Mouse (Mus musculus): Measurements from ENCODE around the gene Nid2.

The Nid2 gene

DNA sequence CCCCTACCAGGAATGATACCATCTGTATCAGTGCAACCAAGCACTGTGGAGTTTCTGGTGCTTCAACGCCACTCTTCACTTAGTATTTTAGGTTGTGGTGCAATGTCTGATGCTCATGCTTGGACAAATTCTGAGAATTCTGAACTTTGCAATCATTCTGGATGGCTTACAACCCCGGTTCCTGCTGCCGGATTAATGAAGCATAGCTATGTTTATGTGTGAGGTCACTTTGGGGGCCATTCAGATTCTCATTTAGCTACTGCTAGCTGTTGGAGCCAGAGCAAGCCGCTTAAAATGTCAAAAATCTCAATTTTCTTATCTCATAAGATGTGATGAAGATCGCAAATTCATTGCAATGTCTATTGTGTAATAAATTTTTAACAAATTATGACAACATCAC, 6.2 kb upstream of the Nid2 start:
- DNase-seq (ENCODE audit: low spot score in 2 of 2): no peak

DNA sequence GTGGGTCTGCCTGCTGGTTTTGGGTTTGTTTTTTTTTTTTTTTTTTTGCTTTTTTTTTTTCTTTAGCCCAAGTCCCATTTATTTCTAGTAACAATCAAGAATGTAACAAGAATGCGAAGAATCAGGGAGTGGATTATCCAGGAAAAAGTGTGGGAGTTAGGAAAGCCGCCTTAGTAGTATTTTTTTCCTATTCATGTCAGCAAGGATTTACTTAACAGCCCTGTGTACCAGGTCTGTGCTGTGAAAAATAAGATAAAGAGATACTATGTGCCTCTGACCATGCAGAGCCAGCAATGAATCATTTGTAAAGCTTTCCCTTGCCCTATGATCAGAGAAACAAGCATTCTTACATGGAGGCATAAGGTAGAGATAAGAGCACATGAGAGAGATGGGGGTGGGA, 4.8 kb upstream of the Nid2 start:
- DNase-seq (ENCODE audit: low spot score in 2 of 2): no peak

DNA sequence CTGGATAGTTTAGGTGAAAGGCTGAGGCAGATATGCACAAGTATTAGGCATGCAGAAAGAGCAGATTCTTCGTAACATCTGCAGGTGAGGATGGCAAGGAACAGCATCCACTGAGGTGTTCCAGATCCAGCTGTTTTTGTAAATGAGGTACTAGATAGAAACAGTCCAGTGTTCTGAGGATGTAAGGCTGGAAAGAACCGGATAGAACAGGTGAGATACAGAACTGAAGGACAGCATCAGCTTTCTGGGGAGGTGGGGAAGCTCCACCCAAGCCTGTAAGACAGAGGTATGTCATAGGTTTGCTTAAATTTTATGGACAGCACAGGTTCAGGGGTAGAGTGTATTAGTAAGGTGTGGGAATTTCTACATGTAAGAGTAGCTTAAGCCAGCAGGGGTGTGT, 4.3 kb upstream of the Nid2 start:
- DNase-seq (ENCODE audit: low spot score in 2 of 2): no peak

DNA sequence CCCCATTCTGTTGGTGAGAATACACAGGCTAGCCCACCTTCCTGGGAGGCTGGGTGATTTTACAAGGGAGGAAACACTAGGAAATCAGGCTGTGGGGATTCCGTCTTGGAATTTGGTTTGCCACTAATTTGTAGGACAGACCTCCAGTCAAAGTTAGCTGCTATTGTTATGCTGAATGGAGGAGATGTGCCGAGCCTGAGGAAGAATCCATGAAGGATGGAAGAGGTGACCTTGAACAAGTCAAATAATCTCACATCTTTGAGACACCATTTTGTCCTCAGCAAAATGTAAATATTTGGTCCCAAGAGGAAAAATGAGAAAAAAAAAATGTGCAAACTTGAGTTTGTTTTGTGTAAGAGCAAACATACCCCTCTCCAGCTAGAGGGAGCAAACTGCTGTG, 1.3 kb upstream of the Nid2 start:
- DNase-seq (ENCODE audit: low spot score in 2 of 2): no peak

DNA sequence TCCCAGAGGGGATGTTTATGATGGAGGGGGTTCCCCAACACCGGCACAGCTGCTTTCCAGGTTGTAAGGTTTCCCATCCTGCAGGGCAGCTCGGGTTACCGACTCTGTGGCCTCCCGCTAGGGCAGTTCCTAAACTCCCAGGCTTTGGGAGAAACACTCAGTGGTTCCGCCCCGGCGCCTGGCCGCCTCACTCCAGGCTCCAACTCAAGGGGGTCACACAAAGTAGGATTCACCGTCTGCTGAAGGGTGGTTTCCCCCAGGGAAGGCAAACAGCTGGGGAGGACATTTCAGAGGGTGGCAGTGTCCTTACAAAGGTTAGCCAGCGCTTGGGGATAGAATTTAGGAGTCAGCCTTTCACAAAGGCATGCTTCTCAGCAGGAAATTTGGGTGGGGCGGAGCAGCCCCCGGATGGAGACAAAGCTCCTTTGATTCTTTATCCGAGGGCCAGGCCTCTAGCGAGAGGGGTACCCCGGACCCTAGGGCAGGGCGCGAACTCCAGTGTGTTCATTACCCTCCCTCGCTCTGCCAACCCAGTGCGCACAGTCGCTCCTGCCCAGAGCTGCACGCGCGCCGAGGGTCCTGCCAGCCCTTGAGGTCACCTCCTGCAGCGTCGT, 547 bp upstream of the Nid2 start:
- DNase-seq (ENCODE audit: low spot score in 2 of 2): no peak

DNA sequence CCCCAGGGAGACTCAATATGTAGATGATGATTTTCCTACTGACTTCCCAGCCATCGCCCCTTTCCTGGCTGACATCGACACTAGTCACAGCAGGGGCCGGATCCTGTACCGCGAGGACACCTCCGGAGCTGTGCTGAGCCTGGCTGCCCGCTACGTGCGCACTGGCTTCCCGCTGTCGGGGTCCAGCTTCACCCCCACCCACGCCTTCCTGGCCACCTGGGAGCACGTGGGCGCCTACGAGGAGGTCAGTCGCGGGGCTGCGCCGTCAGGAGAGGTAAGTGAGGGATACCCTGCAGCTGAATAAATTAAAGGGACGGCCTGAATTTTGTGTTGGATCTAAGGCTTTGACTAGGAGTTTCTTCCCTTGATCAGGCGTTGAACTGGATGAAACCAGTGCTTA, 1.2 kb downstream of the Nid2 start:
- DNase-seq (ENCODE audit: low spot score in 2 of 2): no peak

DNA sequence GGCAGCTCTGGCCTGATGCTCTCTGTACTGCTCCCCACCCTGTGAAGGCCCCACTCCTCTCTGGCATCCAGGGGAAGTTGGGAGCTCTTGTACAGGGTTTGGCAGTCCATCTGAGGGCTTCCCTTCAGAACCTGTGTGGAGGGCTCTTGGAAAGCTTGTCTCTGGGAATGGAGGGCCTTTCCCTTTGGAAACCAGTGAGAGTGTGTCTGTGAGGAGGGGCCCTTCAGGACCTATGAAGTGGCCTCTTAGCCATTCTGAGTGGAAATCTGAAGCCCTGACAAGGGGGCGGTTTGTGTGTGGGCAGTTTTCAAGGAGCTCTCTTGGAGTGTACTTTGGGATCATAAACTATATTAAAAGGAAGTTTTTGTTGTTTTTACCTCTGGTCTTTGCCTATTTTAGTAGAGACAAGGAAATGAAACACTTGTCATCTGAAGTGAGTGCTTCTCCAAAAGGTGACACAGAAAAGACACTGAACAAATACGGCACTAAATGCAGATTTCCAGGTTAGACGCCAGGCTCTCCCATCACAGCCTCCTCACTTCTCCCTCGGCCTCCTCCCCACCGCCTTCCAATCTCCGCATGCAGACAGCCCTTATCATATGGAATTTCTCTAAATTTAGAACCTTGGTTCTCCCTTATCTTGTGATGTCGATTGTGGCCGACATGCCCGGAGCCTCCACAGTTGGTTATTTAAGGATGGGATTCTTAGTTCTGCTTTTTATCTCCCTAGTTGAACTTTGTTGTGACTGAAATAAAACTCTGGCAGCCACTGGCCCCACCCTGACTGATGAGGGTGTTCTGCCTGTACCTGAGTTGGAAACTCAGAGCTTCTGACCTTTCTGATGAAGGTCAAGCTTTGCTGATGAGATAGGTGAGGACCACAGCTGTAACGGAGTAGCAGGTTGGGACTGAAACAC, 8.5 kb downstream of the Nid2 start:
- DNase-seq (ENCODE audit: low spot score in 2 of 2): no peak

DNA sequence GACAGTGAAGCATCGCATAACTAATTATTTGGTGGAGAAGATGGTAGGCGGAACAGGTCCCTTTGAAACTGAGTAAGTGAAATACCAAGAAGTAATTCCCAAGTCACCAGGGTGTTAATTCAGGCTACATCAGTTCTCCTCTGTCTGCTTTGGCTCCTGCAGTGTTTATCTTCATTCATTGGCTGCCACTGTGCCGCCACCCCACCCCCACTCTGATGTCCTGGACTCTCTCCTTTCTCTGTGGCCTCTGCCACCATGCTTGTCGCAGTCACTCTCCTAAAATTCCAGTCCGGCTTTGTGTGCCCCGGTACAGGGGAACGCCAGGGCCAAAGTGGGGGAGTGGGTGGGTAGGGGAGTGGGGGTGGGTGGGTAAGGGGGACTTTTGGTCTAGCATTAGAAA, 9.7 kb downstream of the Nid2 start:
- DNase-seq (ENCODE audit: low spot score in 2 of 2): no peak

DNA sequence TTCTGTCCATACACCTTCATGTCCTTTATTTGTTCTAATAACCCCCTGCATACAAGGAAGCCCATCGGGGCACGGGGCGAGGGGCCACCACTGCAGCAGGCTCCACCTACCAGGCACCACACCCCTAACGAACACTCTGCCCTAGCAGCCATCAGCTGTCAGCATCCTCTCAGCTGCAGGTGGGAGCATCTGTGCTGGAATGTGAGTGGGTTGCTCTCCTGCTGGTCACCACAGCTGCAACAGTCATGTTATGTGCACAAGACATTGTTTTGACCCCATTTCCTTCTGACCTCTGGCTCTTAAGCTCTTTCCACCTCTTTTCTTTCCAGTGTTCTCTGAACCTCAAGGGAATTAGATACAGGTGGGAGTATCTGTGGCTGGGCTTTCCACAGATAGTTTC, 10.9 kb downstream of the Nid2 start:
- DNase-seq (ENCODE audit: low spot score in 2 of 2): no peak

DNA sequence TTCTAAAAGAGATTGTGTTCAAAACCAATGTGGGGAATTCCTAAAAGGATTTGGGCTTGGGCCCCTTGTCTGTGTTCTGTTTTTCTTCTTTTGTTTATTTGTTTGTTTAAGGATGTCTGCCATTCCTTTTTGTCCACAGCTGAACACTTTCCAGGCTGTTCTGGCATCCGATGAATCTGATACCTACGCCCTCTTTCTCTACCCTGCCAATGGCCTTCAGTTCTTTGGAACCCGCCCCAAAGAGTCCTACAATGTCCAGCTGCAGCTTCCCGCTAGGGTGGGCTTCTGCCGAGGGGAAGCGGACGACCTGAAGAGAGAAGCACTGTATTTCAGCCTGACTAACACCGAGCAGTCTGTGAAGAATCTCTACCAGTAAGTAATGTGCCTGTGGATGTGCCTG, 12.5 kb downstream of the Nid2 start:
- DNase-seq (ENCODE audit: low spot score in 2 of 2): no peak

DNA sequence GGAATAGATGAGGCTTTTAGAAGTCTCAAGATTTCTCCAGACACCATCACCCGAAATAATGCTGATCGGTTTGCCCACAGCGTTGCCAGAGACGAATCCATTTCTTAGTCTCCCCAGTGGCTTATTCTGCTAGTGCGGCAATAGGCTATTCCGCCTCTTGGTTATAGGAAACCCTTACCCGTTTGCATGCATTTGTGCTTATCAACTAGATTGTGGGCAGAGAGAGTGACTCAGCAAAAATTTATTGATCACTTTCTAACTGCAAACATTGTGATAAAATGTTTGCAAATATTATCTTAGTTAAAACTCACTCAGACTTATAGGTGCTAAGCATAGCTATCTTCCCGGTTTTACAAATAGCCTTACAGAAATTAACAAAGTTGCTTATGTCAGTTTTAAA, 13.3 kb downstream of the Nid2 start:
- DNase-seq (ENCODE audit: low spot score in 2 of 2): no peak

DNA sequence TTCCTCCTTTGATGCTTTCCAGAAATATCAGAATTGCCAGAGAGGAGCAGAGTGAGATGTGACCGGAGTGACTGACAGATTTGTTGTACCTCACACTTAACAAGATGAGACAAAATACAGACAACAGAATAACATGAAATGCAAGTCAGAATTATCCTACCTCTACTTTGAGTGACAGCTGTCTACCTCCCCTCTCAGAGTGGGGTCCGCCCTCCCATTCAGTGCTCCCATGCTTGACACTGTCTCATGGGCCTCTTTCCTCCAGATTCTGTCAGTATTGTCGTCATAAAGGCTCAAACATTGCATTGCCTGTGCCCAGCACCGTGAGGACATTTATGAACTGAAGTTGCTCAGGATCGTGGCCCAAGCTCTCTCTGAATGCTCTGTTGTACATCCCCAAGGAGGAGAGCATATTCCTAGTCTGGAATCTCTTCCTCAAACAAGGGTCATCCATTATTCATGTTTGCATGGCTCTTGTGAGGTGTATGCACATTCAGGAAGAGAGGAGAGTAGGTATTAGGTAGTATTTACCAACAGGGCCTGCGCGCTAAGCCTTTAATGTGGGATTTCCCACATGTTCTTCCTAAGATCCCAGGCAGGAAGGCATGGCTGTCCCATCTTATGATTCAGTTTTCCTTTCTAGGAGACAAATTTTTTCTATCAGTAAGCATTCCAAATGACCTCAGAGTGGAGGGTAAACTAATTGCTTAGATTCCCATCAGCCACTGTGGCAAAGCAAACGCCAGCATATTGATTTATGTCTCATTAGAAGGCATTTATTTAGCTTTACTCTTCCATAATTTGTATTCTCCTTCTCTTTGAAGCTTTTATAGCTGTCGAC, 14.7 kb downstream of the Nid2 start:
- no peak for DNase-seq (ENCODE audit: low spot score in 2 of 2)

DNA sequence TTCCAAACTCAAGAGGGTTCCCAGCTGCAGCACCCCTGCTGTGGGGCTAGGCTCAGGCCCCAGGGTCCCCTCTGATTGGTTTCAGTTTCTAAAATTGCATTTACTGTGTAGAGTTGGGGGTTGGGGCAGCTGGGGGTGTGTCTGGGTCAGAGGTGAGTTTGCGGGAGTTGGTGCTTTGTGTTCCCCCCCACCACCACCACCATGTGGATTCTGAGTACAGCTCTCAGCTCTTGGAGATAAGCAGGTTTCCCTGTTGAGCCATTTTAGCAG, 15.2 kb downstream of the Nid2 start:
- DNase-seq (ENCODE audit: low spot score in 2 of 2): no peak

DNA sequence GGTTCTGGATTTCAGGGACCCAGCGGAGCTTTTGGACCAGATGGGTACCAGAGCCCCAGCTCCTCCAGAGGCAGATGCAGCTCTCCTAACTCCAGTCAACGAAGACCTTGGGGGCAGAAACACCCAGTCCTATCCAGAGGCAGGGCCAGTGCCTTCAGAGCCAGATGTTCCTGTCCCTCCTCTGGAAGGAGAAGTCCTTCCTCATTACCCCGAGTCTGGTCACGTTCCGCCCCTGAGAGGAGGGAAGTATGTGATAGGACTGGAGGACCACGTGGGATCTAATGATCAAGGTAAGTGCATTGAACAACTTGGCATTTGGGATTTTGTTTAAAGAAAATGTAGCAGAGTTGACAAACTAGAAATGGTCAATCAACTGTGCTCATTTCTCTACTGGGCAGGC, 17.6 kb downstream of the Nid2 start:
- no peak for DNase-seq (ENCODE audit: low spot score in 2 of 2)

DNA sequence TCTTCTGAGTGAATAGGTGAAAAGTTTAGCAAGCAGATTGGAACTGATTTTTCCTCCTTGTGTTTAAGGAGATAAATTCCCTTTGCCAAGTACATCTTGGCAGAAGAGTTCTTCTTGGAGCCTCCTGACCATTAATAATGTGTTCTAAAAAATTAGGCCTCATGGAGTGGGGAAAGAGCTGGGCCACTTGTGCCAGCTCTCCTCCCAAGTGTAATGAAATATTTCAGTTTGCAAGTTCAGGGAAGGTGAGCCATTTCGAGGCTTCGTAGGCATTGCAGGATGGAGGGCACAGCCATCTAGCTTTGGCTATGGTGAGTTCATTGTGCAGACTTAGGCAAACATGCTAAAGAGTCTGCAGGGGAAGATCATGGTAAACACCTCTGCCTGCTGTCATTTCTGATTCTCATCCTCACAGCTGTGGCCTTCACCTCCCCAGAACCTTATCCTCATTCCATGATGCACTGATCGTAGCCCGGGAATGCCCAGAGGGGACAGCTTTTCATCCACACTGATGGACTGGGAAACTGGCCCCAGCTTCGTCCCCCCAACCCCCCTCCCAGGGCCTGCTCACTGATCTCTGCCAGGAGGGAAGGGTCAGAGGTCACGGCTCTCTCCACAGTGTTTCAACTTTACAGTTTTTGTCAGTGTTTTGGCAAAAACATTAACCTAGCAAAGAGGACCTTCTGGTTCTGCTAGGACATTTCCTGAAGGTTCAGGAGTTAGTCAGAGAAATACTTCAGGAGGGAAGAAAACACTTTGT, 18.6 kb downstream of the Nid2 start:
- DNase-seq (ENCODE audit: low spot score in 2 of 2): no peak

DNA sequence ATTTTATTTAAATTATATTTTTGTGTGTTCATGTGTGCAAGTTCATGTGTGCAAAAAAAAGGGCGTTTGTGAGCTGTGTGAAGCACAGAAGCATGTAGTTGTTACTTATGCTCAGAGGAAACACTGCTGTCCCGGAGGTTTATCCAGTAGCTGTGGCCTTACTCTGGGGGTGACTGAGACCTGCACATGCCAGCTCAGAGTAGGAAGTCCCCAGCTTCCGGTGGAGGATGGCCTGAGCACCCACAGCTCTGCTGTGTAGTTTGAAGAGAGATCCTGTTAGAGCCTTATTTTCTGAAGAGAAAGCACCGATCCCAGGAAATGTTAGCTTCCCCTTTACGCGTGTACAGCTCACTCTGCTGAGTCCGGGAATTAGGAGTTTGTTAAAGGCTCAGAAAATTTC, 20.1 kb downstream of the Nid2 start:
- no peak for DNase-seq (ENCODE audit: low spot score in 2 of 2)

DNA sequence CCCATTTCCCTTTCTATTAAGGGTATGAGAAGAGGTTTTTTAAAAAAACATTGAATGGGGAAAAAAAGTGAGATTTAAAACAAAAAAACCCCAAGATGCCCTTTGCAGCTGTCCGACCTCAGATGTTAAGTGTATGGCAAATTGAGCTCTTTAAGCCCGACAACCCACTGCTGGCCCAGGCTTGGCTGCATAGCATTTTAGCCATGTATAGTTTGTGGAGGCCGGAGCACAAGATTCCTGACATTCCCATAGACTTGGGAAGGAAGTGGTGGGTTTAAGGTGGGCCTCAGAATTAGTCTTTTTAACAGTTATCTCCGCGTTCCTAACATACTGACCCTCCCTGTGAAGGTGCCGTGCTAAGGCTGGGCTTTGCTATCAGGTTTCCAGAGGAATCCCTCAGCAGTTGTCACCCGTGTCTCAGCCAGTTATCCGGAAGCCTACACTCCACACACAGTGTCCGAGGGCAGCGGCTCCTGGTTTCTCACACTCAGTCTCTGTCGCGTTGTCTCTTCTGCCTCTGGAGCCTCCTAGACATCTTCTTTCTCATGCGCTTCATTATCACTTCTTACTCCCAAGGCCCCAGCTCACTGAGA, 23.1 kb downstream of the Nid2 start:
- no peak for DNase-seq (ENCODE audit: low spot score in 2 of 2)

DNA sequence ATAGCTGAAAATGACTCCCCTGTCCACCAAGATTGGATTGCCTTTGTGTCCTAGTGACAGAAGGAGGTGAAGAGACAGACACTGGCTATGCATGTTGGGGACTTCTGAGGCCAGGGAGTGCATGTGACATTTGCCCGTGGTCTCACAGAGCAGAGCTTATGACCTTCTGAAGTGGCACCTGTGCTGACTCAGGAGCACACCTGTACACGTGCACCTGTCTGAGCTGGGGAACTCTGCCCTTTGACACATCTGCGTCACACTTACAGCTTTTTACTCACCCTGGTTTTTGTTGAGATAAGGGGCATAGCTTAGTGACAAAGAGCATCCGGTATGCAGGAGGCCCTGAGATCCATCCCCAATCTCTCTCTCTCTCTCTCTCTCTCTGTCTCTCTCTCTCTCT, 24.4 kb downstream of the Nid2 start:
- DNase-seq (ENCODE audit: low spot score in 2 of 2): no peak

DNA sequence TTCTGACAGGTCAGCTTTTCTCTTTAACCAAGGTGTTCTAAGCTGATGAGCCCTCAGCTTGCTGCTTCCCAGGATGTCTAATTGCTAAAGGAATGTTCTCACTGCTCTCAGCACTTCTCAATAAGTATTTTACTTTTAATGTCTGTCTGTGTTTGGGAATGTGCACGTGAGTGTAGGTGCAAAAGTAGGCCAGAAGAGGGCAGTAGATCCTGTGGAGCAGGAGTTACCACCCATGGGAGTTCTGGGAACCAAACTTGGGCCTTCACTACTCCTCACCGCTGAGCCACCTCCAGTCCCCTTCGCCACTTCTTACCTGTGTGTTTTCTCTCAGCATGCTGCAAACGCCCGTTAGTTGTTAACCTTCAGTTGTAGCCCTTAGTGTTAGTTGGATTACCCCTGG, 25.1 kb downstream of the Nid2 start:
- DNase-seq (ENCODE audit: low spot score in 2 of 2): no peak

DNA sequence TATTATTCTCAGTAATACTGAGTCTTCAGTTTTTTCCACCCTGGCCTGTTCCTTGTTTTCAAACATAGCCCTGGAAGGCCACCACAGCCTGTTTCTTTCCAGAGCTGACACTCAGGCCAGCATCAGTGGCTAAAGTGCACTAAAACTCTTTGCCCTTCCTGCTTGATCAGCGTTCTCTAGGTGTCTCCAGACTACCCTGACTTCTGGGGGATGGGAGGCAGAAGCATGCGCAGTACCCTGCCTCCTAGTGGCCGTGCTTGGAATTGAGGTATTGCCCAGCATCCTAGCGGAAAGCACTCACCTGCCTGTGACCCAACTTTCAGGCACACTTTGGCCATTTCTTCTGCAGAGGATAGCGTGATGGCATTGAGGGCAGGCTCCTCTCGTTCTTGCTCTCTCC, 25.8 kb downstream of the Nid2 start:
- DNase-seq (ENCODE audit: low spot score in 2 of 2): peak in 1 of 2 experiments; percentile 36

DNA sequence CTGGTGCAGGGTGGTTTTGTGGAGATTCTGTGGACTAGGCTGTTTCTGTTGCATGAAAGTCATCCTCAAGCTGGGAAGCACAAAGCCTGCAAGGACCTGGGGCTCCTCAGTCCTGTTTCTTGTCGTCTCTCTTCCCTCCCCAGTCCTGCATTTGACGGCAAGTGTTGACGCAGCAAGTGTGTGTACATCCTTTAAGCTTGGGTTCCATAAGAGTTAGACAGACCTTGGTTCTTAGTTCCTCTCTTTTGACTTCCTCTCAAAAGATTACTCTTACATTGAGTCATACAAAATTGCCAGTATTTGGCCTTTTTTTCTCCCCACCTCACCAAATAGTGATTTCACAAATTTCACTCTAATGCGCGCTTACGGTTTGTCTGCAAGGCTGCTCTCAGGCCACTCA, 26.3 kb downstream of the Nid2 start:
- no peak for DNase-seq (ENCODE audit: low spot score in 2 of 2)

DNA sequence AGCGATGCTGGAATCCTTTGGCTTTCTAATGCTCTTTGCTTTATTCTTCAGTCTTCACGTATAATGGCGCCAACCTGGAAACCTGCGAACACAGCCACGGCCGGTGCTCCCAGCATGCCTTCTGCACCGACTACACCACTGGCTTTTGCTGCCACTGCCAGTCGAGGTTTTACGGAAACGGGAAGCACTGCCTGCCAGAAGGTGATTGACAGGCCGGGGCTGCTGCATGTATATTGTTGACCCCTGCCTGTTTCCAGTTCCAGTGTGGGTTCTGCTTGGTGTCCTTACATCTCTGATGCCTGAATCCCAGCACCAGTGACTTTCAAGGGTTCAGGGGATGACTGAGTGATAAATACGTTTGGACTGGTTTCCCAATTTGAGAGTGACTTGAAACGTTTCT, 26.9 kb downstream of the Nid2 start:
- DNase-seq (ENCODE audit: low spot score in 2 of 2): no peak

Measured in frontal cortex, postnatal 10 days (tissue).